Mouse (Mus musculus) CH12.LX (cell line): ENCODE results near the gene Wbp1l. TPM values are rescaled to one million over a fixed set of nuclear protein-coding genes. Genes with fewer than 3 reads are reported as not detected.

Experiments
- DNase-seq: peaks from one replicate; pipeline ENCODE4 v3.0.0-alpha.2; 2013; ENCODE audit errors: extremely low read depth
- H3K27ac ChIP-seq: 2 replicates; pipeline ENCODE4 v1.5.1; 2012; ENCODE audit warnings: low read depth, mild to moderate bottlenecking, control low read depth, moderate library complexity; ENCODE audit not compliant: insufficient read depth
- H3K27me3 ChIP-seq: replicated peaks from 2 replicates; pipeline ENCODE3; 2012; ENCODE audit warnings: inconsistent platforms
- H3K36me3 ChIP-seq, 2 experiments: replicated peaks in 1 of 2; 2 replicates each; pipeline versions ENCODE3 to v1.6.1; 2012; ENCODE audit warnings: inconsistent platforms in 1 of 2, low read length in 1 of 2, mild to moderate bottlenecking in 1 of 2, mixed read lengths in 1 of 2, moderate library complexity in 1 of 2; ENCODE audit not compliant: control insufficient read depth in 1 of 2, insufficient read depth in 1 of 2
- H3K4me1 ChIP-seq, 2 experiments: 2 replicates each; pipeline ENCODE4 v1.6.1; 2012; ENCODE audit warnings: inconsistent platforms in 1 of 2, moderate library complexity in 1 of 2; ENCODE audit not compliant: insufficient read depth in 2 of 2, control insufficient read depth in 1 of 2
- H3K4me2 ChIP-seq: 2 replicates; pipeline ENCODE4 v1.6.1; 2012; ENCODE audit warnings: low read depth, mild to moderate bottlenecking, control low read depth; ENCODE audit not compliant: poor library complexity, insufficient read depth, severe bottlenecking
- H3K4me3 ChIP-seq, 3 experiments: fragments of 150-350 bp in 1 of 3; sonication (generic) in 1 of 3; replicated peaks in 1 of 3; 2 replicates each; pipeline versions ENCODE3 to v1.5.1; 2011 to 2012; ENCODE audit warnings: low read depth in 2 of 3, low read length in 2 of 3, mild to moderate bottlenecking in 2 of 3, moderate library complexity in 2 of 3, control low read depth in 1 of 3, improper control_type of control experiment in 1 of 3, inconsistent platforms in 1 of 3, mixed read lengths in 1 of 3; ENCODE audit not compliant: poor library complexity in 1 of 3
- H3K79me2 ChIP-seq: replicated peaks from 2 replicates; pipeline ENCODE4 v1.6.1; 2012; ENCODE audit warnings: mild to moderate bottlenecking, moderate library complexity; ENCODE audit not compliant: control insufficient read depth, poor library complexity, insufficient read depth, severe bottlenecking; ENCODE audit errors: extremely low read depth
- H3K9ac ChIP-seq: 2 replicates; pipeline ENCODE4 v1.6.1; 2012; ENCODE audit warnings: low read depth, mild to moderate bottlenecking, control low read depth, moderate library complexity; ENCODE audit not compliant: insufficient read depth
- H3K9me3 ChIP-seq: replicated peaks from 2 replicates; pipeline ENCODE3; 2012; ENCODE audit warnings: low read length, inconsistent platforms, mixed read lengths
- BHLHE40 ChIP-seq: IDR thresholded peaks from 2 replicates; pipeline ENCODE4 v1.6.1; 2011; ENCODE audit warnings: mild to moderate bottlenecking, low read depth, low read length, improper control_type of control experiment
- CHD2 ChIP-seq: IDR thresholded peaks from 2 replicates; pipeline ENCODE4 v1.6.1; 2011; ENCODE audit warnings: low read length, improper control_type of control experiment
- CTCF ChIP-seq, 2 experiments: IDR thresholded peaks in 1 of 2; conservative IDR thresholded peaks in 1 of 2; 2 replicates each; pipeline ENCODE4 v1.5.1; 2011 to 2012; ENCODE audit warnings: low read depth in 2 of 2, low read length in 2 of 2, improper control_type of control experiment in 1 of 2, inconsistent platforms in 1 of 2, mild to moderate bottlenecking in 1 of 2, moderate library complexity in 1 of 2
- EP300 ChIP-seq: IDR thresholded peaks from 2 replicates; pipeline ENCODE4 v1.6.1; 2011; ENCODE audit warnings: low read length, improper control_type of control experiment
- GABPA ChIP-seq: IDR thresholded peaks from 2 replicates; pipeline ENCODE4 v1.6.1; 2012; ENCODE audit warnings: low read depth, low read length, improper control_type of control experiment, inconsistent platforms; ENCODE audit not compliant: insufficient replicate concordance
- JUND ChIP-seq: conservative IDR thresholded peaks from 2 replicates; pipeline ENCODE4 v1.6.1; 2011; ENCODE audit warnings: low read depth, low read length, improper control_type of control experiment
- MAFK ChIP-seq: IDR thresholded peaks from 2 replicates; pipeline ENCODE4 v1.6.1; 2011; ENCODE audit warnings: low read length, improper control_type of control experiment; ENCODE audit not compliant: insufficient replicate concordance
- MAX ChIP-seq: IDR thresholded peaks from 2 replicates; pipeline ENCODE4 v1.6.1; 2011; ENCODE audit warnings: low read length, improper control_type of control experiment
- MEF2A ChIP-seq: IDR thresholded peaks from 2 replicates; pipeline ENCODE4 v1.6.1; 2014; ENCODE audit warnings: low read depth, mild to moderate bottlenecking, inconsistent platforms, low read length, improper control_type of control experiment, borderline replicate concordance
- MXI1 ChIP-seq: IDR thresholded peaks from 2 replicates; pipeline ENCODE4 v1.6.1; 2011; ENCODE audit warnings: mild to moderate bottlenecking, low read depth, low read length, improper control_type of control experiment
- NRF1 ChIP-seq: IDR thresholded peaks from 2 replicates; pipeline ENCODE4 v1.6.1; 2014; ENCODE audit warnings: low read depth, mild to moderate bottlenecking, inconsistent platforms, low read length, improper control_type of control experiment, moderate library complexity
- POLR2A ChIP-seq: IDR thresholded peaks from 2 replicates; pipeline ENCODE4 v1.6.1; 2011; ENCODE audit warnings: low read depth, mild to moderate bottlenecking, improper control_type of control experiment, low read length
- POLR2AphosphoS2 ChIP-seq: IDR thresholded peaks from 2 replicates; pipeline ENCODE4 v1.6.1; 2011; ENCODE audit warnings: low read depth, low read length, improper control_type of control experiment
- SMC3 ChIP-seq: IDR thresholded peaks from 2 replicates; pipeline ENCODE4 v1.6.1; 2011; ENCODE audit warnings: low read depth, low read length, improper control_type of control experiment
- UBTF ChIP-seq: IDR thresholded peaks from 2 replicates; pipeline ENCODE4 v1.6.1; 2012; ENCODE audit warnings: low read depth, mild to moderate bottlenecking, inconsistent platforms, low read length, improper control_type of control experiment, moderate library complexity
- USF1 ChIP-seq: IDR thresholded peaks from 2 replicates; pipeline ENCODE4 v1.6.1; 2014; ENCODE audit warnings: low read depth, mild to moderate bottlenecking, inconsistent platforms, low read length, improper control_type of control experiment
- ZNF384 ChIP-seq: IDR thresholded peaks from 2 replicates; pipeline ENCODE4 v1.6.1; 2012; ENCODE audit warnings: low read depth, low read length, improper control_type of control experiment, inconsistent platforms
- dilution Hi-C: fragments of 300-500 bp; cut with MboI; formaldehyde crosslinking; loops from 2 replicates; pipeline ENCODE4 v1.14.3; 2020; ENCODE audit warnings: low sequenced_read_pairs; ENCODE audit not compliant: extremely low pct_unique_long_range_greater_than_20kb, extremely low pct_ligation_motif_present
- in situ Hi-C: fragments of 300-500 bp; cut with MboI; formaldehyde crosslinking; loops from 3 replicates; pipeline ENCODE4 v1.14.3; 2019; ENCODE audit warnings: low sequenced_read_pairs, low pct_ligation_motif_present, low pct_unique_long_range_greater_than_20kb, mixed read lengths
- polyA plus RNA-seq: library from polyadenylated mRNA; unstranded; fragments of >175 nt; gene quantifications from 2 replicates; pipeline ENCODE4 v1.2.1, GENCODE M21; 2012; ENCODE audit warnings: low read depth; ENCODE audit not compliant: insufficient read length
- total RNA-seq, 2 experiments: library from RNA; depleted of rRNA; stranded (reverse); fragments of 300-350 nt in 1 of 2; fragments of >200 nt in 1 of 2; gene quantifications; 2 replicates each; pipeline ENCODE4 v1.2.3; 2012 to 2014

Wbp1l gene
- total and polyA plus RNA-seq, 3 experiments, result 11.6 to 23.5 (median 17.4) TPM

DNA sequence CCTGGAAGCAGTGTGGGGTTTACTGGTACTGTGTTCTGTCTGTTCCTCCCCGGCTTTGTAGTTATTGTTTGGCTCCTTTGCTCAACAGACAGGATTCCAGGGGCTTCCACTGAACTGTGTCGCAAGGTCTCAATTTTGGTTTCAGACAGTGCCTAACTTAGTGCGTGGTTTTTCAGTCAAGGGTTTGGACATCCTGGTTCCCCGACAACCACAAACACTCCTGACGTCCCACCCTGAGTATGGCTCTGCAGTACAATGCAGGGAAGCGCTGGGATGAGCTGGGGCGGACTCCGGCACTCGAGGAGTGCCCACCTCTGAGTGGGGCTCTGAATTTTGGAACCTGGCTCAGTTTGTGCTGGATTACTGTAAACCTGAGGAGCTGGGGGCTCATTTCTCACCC lies 30.9 kb downstream of the Wbp1l start:
- Histone ChIP-seq H3K4me2 (no peak overlapping the region), H3K9me3 (no peaks in the 10 kb centered on the region), H3K9ac (no peak overlapping the region), H3K27ac (no peak overlapping the region), H3K79me2 (no peaks in the 10 kb centered on the region), H3K36me3 (peaks cover 21 to 78% of the 10 kb centered on the region in 2 experiments), H3K4me1 (peaks cover 0 to 12% of the 10 kb centered on the region in 2 experiments; a peak in 2 of 4 replicates), H3K27me3 (no peaks in the 10 kb centered on the region), H3K4me3 (no peak overlapping the region)
- TF ChIP-seq MAFK (no peak), GABPA (no peak), UBTF (no peak), MXI1 (no peak), JUND (no peak), CHD2 (no peak), USF1 (no peak), BHLHE40 (no peak), MAX (no peak), POLR2AphosphoS2 (no peak), CTCF (conservative IDR thresholded peaks at IDR 0.05 in 1 of 2, IDR thresholded peaks at IDR 0.05 in 1 of 2; ENCODE audit: low read depth in 2 of 2, low read length in 2 of 2) (no peak), POLR2A (no peak), SMC3 (no peak), EP300 (no peak)
- in situ Hi-C loops (no loop called here), dilution Hi-C loops (no loop called here)
- DNase-seq, result no peak

DNA sequence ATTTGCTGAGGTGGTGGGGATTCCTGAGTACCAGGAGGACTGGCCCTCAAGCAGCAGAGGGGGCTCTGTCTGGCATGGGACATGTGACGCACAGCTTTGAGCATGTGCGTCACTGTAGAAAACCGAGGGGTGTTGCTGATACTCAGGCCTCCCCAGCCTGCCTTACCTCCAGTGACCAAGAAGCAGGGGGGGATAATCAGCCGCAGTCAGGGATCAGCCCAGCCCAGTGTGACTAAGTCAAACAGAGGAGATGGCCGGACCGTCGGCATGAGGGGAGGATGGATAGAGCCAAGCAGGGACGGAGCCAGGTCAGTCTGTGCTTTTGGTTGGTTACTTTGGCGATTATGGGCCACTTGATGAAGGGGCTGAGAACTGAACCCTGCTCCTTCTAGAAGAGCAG lies 32.8 kb downstream of the Wbp1l start:
- Histone ChIP-seq H3K9me3 (no peaks in the 10 kb centered on the region), H3K9ac (no peak overlapping the region), H3K79me2 (no peaks in the 10 kb centered on the region; the same call in 1 of the 2 replicates), H3K27ac (no peak overlapping the region), H3K27me3 (no peaks in the 10 kb centered on the region), H3K4me1 (peaks cover 0 to 12% of the 10 kb centered on the region in 2 experiments; a peak in 2 of 4 replicates), H3K4me3 (no peak overlapping the region), H3K4me2 (no peak overlapping the region), H3K36me3 (peaks cover 17 to 77% of the 10 kb centered on the region in 2 experiments)
- DNase-seq, result no peak
- TF ChIP-seq ZNF384 (no peak), MEF2A (no peak), GABPA (no peak), NRF1 (no peak)
- dilution Hi-C loops, result no loop called here
- in situ Hi-C loops, result no loop called here
